20 mouse cellular contexts compared by ENCODE assay signal in genomic region chr9:76869635-76870034, GRCm38 (mm10).
DNase-seq lines count a peak whose midpoint lies in the region; ATAC-seq lines count a peak whose summit lies in the region.
"Had no signal": no experiment of that assay in that cellular context is flagged by ENCODE, and none has a peak within 500 bp of the region (broad histone marks: within the 10 kb centered on the region; RNA-seq: fewer than 3 reads in every experiment).

No protein-coding gene starts in this region.

- peak; percentile 3 to 19 for DNase-seq in heart, adult 18-20 months
- DNase-seq in heart, postnatal 4 days: no peak
- DNase-seq in frontal cortex, postnatal 14 days (ENCODE audit: low spot score in 2 of 2): no peak
- DNase-seq in layer of hippocampus, postnatal 14 days (ENCODE audit: low spot score in 2 of 2): no peak
- DNase-seq: adrenal gland, adult 8-10 months; adrenal gland, postnatal 25 days; cerebellum, adult 11-12 months; cerebellum, adult 8-10 months; cerebellum, postnatal 10 days; cerebellum, postnatal 36 days; gastrocnemius, postnatal 36 days had no signal

- peak; percentile 76 for ATAC-seq in common myeloid progenitor, adult 5-6 weeks (replicated peaks; ENCODE audit: low read depth, poor library complexity, severe bottlenecking)
- peak; percentile 32 to 73; a peak in 3 of 4 replicates for ATAC-seq in hematopoietic stem cell, adult 5-6 weeks (replicated peaks in 1 of 2; ENCODE audit: insufficient read depth in 1 of 2, low FRiP score in 2 of 2, low TSS enrichment in 1 of 2, low read depth in 1 of 2, poor library complexity in 2 of 2, severe bottlenecking in 2 of 2)
- ATAC-seq in megakaryocyte progenitor cell, adult 5-6 weeks (replicated peaks; ENCODE audit: poor library complexity): peak; percentile 91
- ATAC-seq: activated CD4-positive, CD25-positive, alpha-beta regulatory T cell, adult 4 months; forebrain, embryonic 13.5 days; forebrain, embryonic 16.5 days; hindbrain, postnatal 0 days; inflammation-experienced regulatory T-cells, adult 6 months; intestine, embryonic 16.5 days had no signal

Comparison
In these comparisons a context has a peak if more than half of its experiments do, and no peak if none do; other contexts are left out.
1. DNase-seq: peak in heart, adult 18-20 months (2 of 2); none in heart, postnatal 4 days (single experiment), frontal cortex, postnatal 14 days (0 of 2) and layer of hippocampus, postnatal 14 days (0 of 2).
2. Peak in every context shown above with its lines, with median percentiles within 50 percentile points of each other: ATAC-seq.